ENCODE assay signal across 8 mouse cellular contexts in the genomic region with DNA sequence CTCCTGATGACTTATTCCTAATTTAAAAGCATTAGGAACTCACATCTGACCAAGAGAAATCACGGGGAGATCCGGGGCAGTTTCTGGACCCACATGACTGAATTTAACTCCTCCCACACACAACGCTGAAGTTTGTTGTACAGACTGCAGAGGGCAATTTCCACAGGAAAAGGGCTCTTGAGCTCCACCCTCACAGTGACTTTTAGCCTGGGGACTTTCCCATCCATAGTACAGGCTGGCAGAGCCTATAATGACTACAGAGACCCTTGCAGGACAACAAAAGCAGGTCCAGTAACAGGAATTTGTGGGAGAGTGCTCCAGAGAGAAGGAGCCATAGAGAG. TPM values are rescaled to one million over a fixed set of nuclear protein-coding genes. Genes with fewer than 3 reads are reported as not detected.
DNase-seq lines count a peak whose midpoint lies in the region; ATAC-seq and TF ChIP-seq lines count a peak whose summit lies in the region.

No protein-coding gene starts in this region.

- H3K36me3 ChIP-seq in E14TG2a.4 (ENCODE audit: insufficient read depth, low read length) = no peaks in the 10 kb centered on the region
- no peaks in the 10 kb centered on the region for H3K36me3 ChIP-seq in forebrain, embryonic 16.5 days (ENCODE audit: control insufficient read depth, insufficient read depth)
- H3K36me3 ChIP-seq in forebrain, embryonic 13.5 days (ENCODE audit: poor library complexity, severe bottlenecking) = no peaks in the 10 kb centered on the region

- H3K27me3 ChIP-seq in E14TG2a.4 (ENCODE audit: insufficient read depth, low read length) = no peaks in the 10 kb centered on the region
- no peaks in the 10 kb centered on the region for H3K27me3 ChIP-seq in forebrain, embryonic 16.5 days (replicated peaks; ENCODE audit: control insufficient read depth, insufficient read depth, low read length)
- no peaks in the 10 kb centered on the region for H3K27me3 ChIP-seq in forebrain, embryonic 13.5 days

- no peaks in the 10 kb centered on the region for H3K9me3 ChIP-seq in E14TG2a.4 (ENCODE audit: low read length)
- H3K9me3 ChIP-seq in forebrain, embryonic 16.5 days (ENCODE audit: control insufficient read depth, low read length) = no peaks in the 10 kb centered on the region
- peaks cover 4% of the 10 kb centered on the region; the same call in 1 of the 2 replicates for H3K9me3 ChIP-seq in forebrain, embryonic 13.5 days (replicated peaks)

- H3K4me2 ChIP-seq in forebrain, embryonic 16.5 days (ENCODE audit: low read length) = no peak overlapping the region
- no peak overlapping the region for H3K4me2 ChIP-seq in forebrain, embryonic 13.5 days

- ATAC-seq in inflammation-experienced regulatory T-cells, adult 6 months = peak; percentile 99
- no peak for ATAC-seq in forebrain, embryonic 16.5 days
- ATAC-seq in forebrain, embryonic 13.5 days = no peak

- peaks cover 79% of the 10 kb centered on the region for H3K4me1 ChIP-seq in E14TG2a.4 (replicated peaks; ENCODE audit: low read depth, low read length)
- H3K4me1 ChIP-seq in forebrain, embryonic 16.5 days (replicated peaks; ENCODE audit: control insufficient read depth, insufficient read depth, low read length) = no peaks in the 10 kb centered on the region
- peaks cover 4% of the 10 kb centered on the region; the same call in 1 of the 2 replicates for H3K4me1 ChIP-seq in forebrain, embryonic 13.5 days

- peak; percentile 28 for DNase-seq in adrenal gland, postnatal 14 days
- no peak for DNase-seq in adrenal gland, postnatal 10 days
- DNase-seq in lung, postnatal 25 days (ENCODE audit: low spot score) = peak; percentile 57
- DNase-seq in gastrocnemius, adult 8-10 months (ENCODE audit: low spot score in 2 of 2) = no peak

- H3K9ac ChIP-seq in forebrain, embryonic 16.5 days (replicated peaks; ENCODE audit: low read depth, low read length) = no peak overlapping the region
- H3K9ac ChIP-seq in forebrain, embryonic 13.5 days = no peak overlapping the region

- 41% methylated on average over 3 of the region's 3 CpGs for WGBS in forebrain, embryonic 16.5 days
- 53% methylated on average over 3 of the region's 3 CpGs for WGBS in forebrain, embryonic 13.5 days

- peak overlapping the region; percentile 50 for H3K4me3 ChIP-seq in E14TG2a.4 (replicated peaks; ENCODE audit: low read length)
- H3K4me3 ChIP-seq in forebrain, embryonic 16.5 days (replicated peaks; ENCODE audit: low read length) = no peak overlapping the region
- H3K4me3 ChIP-seq in forebrain, embryonic 13.5 days = no peak overlapping the region

- no peak overlapping the region for H3K27ac ChIP-seq in forebrain, embryonic 16.5 days (ENCODE audit: low read length)
- no peak overlapping the region for H3K27ac ChIP-seq in forebrain, embryonic 13.5 days

- TF ChIP-seq CTCF in E14TG2a.4 (conservative IDR thresholded peaks at IDR 0.05; ENCODE audit: low read length) = no peak

RNA-seq across cellular contexts. Expression of gene Ube2q1, which starts 28.1 kb away (rescaled TPM):
- 57.2 and 65.2 TPM in 2 replicates for total RNA-seq in adrenal gland, postnatal 14 days (2021)
- total RNA-seq in adrenal gland, postnatal 10 days (2021) = 10 to 100 TPM; 52.4 to 55.4 TPM
- polyA plus RNA-seq in inflammation-experienced regulatory T-cells, adult 6 months (2017; shearing (Covaris generic)) = 10 to 100 TPM; 12.9 to 18.9 (median 16.5) TPM
- 11.3 TPM in 2 replicates for polyA plus RNA-seq in forebrain, embryonic 16.5 days (2015; fragmentation: Nextera tagmentation; extraction: Ambion mirVana)
- total RNA-seq in gastrocnemius, adult 8-10 months (2022) = 10 to 100 TPM; 10.6 to 15.7 (median 12.3) TPM
- 14.1 and 15.4 TPM in 2 replicates for polyA plus RNA-seq in forebrain, embryonic 13.5 days (2015; fragmentation: Nextera tagmentation; extraction: Ambion mirVana)

RNA-seq across cellular contexts. Expression of gene She, which starts 29.7 kb away (rescaled TPM):
- total RNA-seq in adrenal gland, postnatal 14 days (2021) = 11.7 and 14.1 TPM in 2 replicates
- total RNA-seq in adrenal gland, postnatal 10 days (2021) = 10 to 100 TPM; 14.9 to 17.5 TPM
- polyA plus RNA-seq in inflammation-experienced regulatory T-cells, adult 6 months (2017; shearing (Covaris generic)) = 10 to 100 TPM in 1 of 3 experiments, 1 to 10 TPM in 2; 3.3 to 10.1 (median 9.1) TPM
- polyA plus RNA-seq in forebrain, embryonic 16.5 days (2015; fragmentation: Nextera tagmentation; extraction: Ambion mirVana) = 1.4 and 1.6 TPM in 2 replicates
- total RNA-seq in gastrocnemius, adult 8-10 months (2022) = 1 to 10 TPM; 2.8 to 3.8 (median 3.3) TPM
- polyA plus RNA-seq in forebrain, embryonic 13.5 days (2015; fragmentation: Nextera tagmentation; extraction: Ambion mirVana) = 1.2 TPM in 2 replicates

RNA-seq across cellular contexts. Expression of gene Chrnb2, which starts 37.0 kb away (rescaled TPM):
- 3.6 and 4.1 TPM in 2 replicates for total RNA-seq in adrenal gland, postnatal 14 days (2021)
- 1 to 10 TPM; 3.5 to 5.0 TPM for total RNA-seq in adrenal gland, postnatal 10 days (2021)
- 1 to 10 TPM; 1.2 to 2.4 (median 1.9) TPM for polyA plus RNA-seq in inflammation-experienced regulatory T-cells, adult 6 months (2017; shearing (Covaris generic))
- 27.7 and 29.5 TPM in 2 replicates for polyA plus RNA-seq in forebrain, embryonic 16.5 days (2015; fragmentation: Nextera tagmentation; extraction: Ambion mirVana)
- under 1 TPM; 0.09 to 0.27 (median 0.15) TPM for total RNA-seq in gastrocnemius, adult 8-10 months (2022)
- polyA plus RNA-seq in forebrain, embryonic 13.5 days (2015; fragmentation: Nextera tagmentation; extraction: Ambion mirVana) = 18.6 and 20.6 TPM in 2 replicates

Comparison
In these comparisons a context has a peak if more than half of its experiments do, and no peak if none do; other contexts are left out.
1. DNase-seq: peak in adrenal gland, postnatal 14 days (single experiment) and lung, postnatal 25 days (single experiment); none in adrenal gland, postnatal 10 days (single experiment) and gastrocnemius, adult 8-10 months (0 of 2).